ENCODE assay signal across 8 mouse cellular contexts in genomic region chr14:26639251-26639650, GRCm38 (mm10). TPM values are rescaled to one million over a fixed set of nuclear protein-coding genes. Genes with fewer than 3 reads are reported as not detected.
A peak's percentile ranks its signal among the peaks of the same experiment; 100 is the strongest.
DNase-seq lines count a peak whose midpoint lies in the region; ATAC-seq and TF ChIP-seq lines count a peak whose summit lies in the region.

No protein-coding gene starts in this region.

- H3K36me3 ChIP-seq in forebrain, embryonic 10.5 days (replicated peaks) = peaks cover 7% of the 10 kb centered on the region
- no peaks in the 10 kb centered on the region for H3K36me3 ChIP-seq in limb, embryonic 11.5 days (ENCODE audit: control insufficient read depth, insufficient read depth, low read length)

- no peak for TF ChIP-seq POLR2A in olfactory bulb, adult 2 months (IDR thresholded peaks at IDR 0.05; ENCODE audit: insufficient read depth, low read depth, low read length)

- peak overlapping the region; percentile 31; the same call in 1 of the 2 replicates for H3K9ac ChIP-seq in limb, embryonic 11.5 days (ENCODE audit: low read length)

- no peak for DNase-seq in gastrocnemius, adult 2 months
- DNase-seq in gastrocnemius, adult 8-10 months (ENCODE audit: low spot score in 2 of 2) = no peak
- DNase-seq in forebrain, embryonic 10.5 days (ENCODE audit: extremely low spot score, low spot score) = no peak
- DNase-seq in limb, embryonic 11.5 days (ENCODE audit: low spot score) = no peak
- no peak for DNase-seq in testis, postnatal 14 days (ENCODE audit: low spot score)

- TF ChIP-seq CTCF in gastrocnemius, adult 2 months (IDR thresholded peaks at IDR 0.05) = no peak
- TF ChIP-seq CTCF in olfactory bulb, adult 2 months (IDR thresholded peaks at IDR 0.05; ENCODE audit: insufficient read depth, low read depth, low read length) = no peak

- H3K27ac ChIP-seq in gastrocnemius, adult 2 months = peak overlapping the region; percentile 98
- H3K27ac ChIP-seq in forebrain, embryonic 10.5 days = peak overlapping the region; percentile 91
- H3K27ac ChIP-seq in limb, embryonic 11.5 days (replicated peaks; ENCODE audit: low read depth, low read length) = no peak overlapping the region
- no peak overlapping the region for H3K27ac ChIP-seq in olfactory bulb, adult 2 months (ENCODE audit: insufficient read depth, low read depth, low read length)

- H3K4me2 ChIP-seq in limb, embryonic 11.5 days (ENCODE audit: low read depth, severe bottlenecking) = peak overlapping the region; percentile 49

- ATAC-seq in CD4-positive, CD25-positive, alpha-beta regulatory T cell, adult 4 months = peak; percentile 4
- no peak for ATAC-seq in limb, embryonic 11.5 days (ENCODE audit: insufficient number of reproducible peaks, low FRiP score, low TSS enrichment, low read depth)
- no peak for ATAC-seq in monocyte, adult 5-6 weeks (replicated peaks; ENCODE audit: insufficient number of reproducible peaks, low FRiP score, low TSS enrichment, poor library complexity, severe bottlenecking)

- no peaks in the 10 kb centered on the region for H3K9me3 ChIP-seq in forebrain, embryonic 10.5 days
- H3K9me3 ChIP-seq in limb, embryonic 11.5 days (ENCODE audit: control insufficient read depth, low read length) = no peaks in the 10 kb centered on the region

- 15% methylated on average over 11 of the region's 11 CpGs for WGBS in forebrain, embryonic 10.5 days
- WGBS in limb, embryonic 11.5 days = 14% methylated on average over 11 of the region's 11 CpGs
- under 1% methylated on average over 11 of the region's 11 CpGs for WGBS in olfactory bulb, adult 2 months

- intact Hi-C loops in gastrocnemius, adult 2 months (cut with DNase I) = loop anchor here (2.0 to 5.0 kb wide), 2 partner anchors 57 to 150 kb away; no protein-coding TSS in a partner anchor

- peaks cover 21% of the 10 kb centered on the region for H3K4me1 ChIP-seq in forebrain, embryonic 10.5 days
- no peaks in the 10 kb centered on the region for H3K4me1 ChIP-seq in limb, embryonic 11.5 days (ENCODE audit: control insufficient read depth, insufficient read depth, low read length)
- no peaks in the 10 kb centered on the region for H3K4me1 ChIP-seq in olfactory bulb, adult 2 months (ENCODE audit: control insufficient read depth, insufficient read depth, low read length)

- H3K27me3 ChIP-seq in forebrain, embryonic 10.5 days (ENCODE audit: poor library complexity, severe bottlenecking) = no peaks in the 10 kb centered on the region
- no peaks in the 10 kb centered on the region for H3K27me3 ChIP-seq in limb, embryonic 11.5 days (ENCODE audit: control insufficient read depth, insufficient read depth, low read length)

- H3K4me3 ChIP-seq in gastrocnemius, adult 2 months = peak overlapping the region; percentile 94
- H3K4me3 ChIP-seq in forebrain, embryonic 10.5 days = peak overlapping the region; percentile 97
- H3K4me3 ChIP-seq in limb, embryonic 11.5 days (ENCODE audit: low read depth, low read length) = peak overlapping the region; percentile 98
- H3K4me3 ChIP-seq in olfactory bulb, adult 2 months (ENCODE audit: insufficient read depth, low read depth, low read length) = peak overlapping the region; percentile 46

RNA-seq across cellular contexts. Expression of gene Arf4, which starts 1.4 kb away (rescaled TPM):
- total RNA-seq in gastrocnemius, adult 2 months (2021) = 10 to 100 TPM; 27.0 to 36.3 TPM
- total RNA-seq in gastrocnemius, adult 8-10 months (2022) = 10 to 100 TPM; 21.4 to 35.6 (median 25.4) TPM
- 100 to 1,000 TPM; 253 to 272 TPM for polyA plus RNA-seq in CD4-positive, CD25-positive, alpha-beta regulatory T cell, adult 4 months (2017; shearing (Covaris generic))
- polyA plus RNA-seq in forebrain, embryonic 10.5 days (2016; fragmentation: Nextera tagmentation; extraction: Ambion mirVana) = 472 and 487 TPM in 2 replicates
- 581 and 585 TPM in 2 replicates for polyA plus RNA-seq in limb, embryonic 11.5 days (2014; fragmentation: Nextera tagmentation; extraction: Ambion mirVana)
- polyA plus RNA-seq in olfactory bulb, adult 2 months (2012; ENCODE audit: insufficient read depth, insufficient read length, low replicate concordance, missing spikeins) = not detected in 2 replicates
- 125 to 462 TPM (median 150 TPM) in 3 replicates for total RNA-seq in monocyte, adult 5-6 weeks (2017)

RNA-seq across cellular contexts. Expression of gene Pde12, which starts 30.4 kb away (rescaled TPM):
- 1 to 10 TPM; 3.2 to 4.9 TPM for total RNA-seq in gastrocnemius, adult 2 months (2021)
- 1 to 10 TPM; 3.7 to 4.7 (median 4.0) TPM for total RNA-seq in gastrocnemius, adult 8-10 months (2022)
- polyA plus RNA-seq in CD4-positive, CD25-positive, alpha-beta regulatory T cell, adult 4 months (2017; shearing (Covaris generic)) = 1 to 10 TPM; 3.6 to 4.4 TPM
- polyA plus RNA-seq in forebrain, embryonic 10.5 days (2016; fragmentation: Nextera tagmentation; extraction: Ambion mirVana) = 11.4 and 11.8 TPM in 2 replicates
- 12.7 and 13.5 TPM in 2 replicates for polyA plus RNA-seq in limb, embryonic 11.5 days (2014; fragmentation: Nextera tagmentation; extraction: Ambion mirVana)
- not detected in 2 replicates for polyA plus RNA-seq in olfactory bulb, adult 2 months (2012; ENCODE audit: insufficient read depth, insufficient read length, low replicate concordance, missing spikeins)
- total RNA-seq in monocyte, adult 5-6 weeks (2017) = 8.6 to 12.8 TPM (median 10.5 TPM) in 3 replicates

RNA-seq across cellular contexts. Expression of gene Dnah12, which starts 53.8 kb away (rescaled TPM):
- not detected for total RNA-seq in gastrocnemius, adult 2 months (2021)
- not detected for total RNA-seq in gastrocnemius, adult 8-10 months (2022)
- polyA plus RNA-seq in CD4-positive, CD25-positive, alpha-beta regulatory T cell, adult 4 months (2017; shearing (Covaris generic)) = under 1 TPM in 1 of 2 experiments, not detected in 1; 0.05 TPM
- polyA plus RNA-seq in forebrain, embryonic 10.5 days (2016; fragmentation: Nextera tagmentation; extraction: Ambion mirVana) = not detected in 2 replicates
- polyA plus RNA-seq in limb, embryonic 11.5 days (2014; fragmentation: Nextera tagmentation; extraction: Ambion mirVana) = not detected in 2 replicates
- polyA plus RNA-seq in olfactory bulb, adult 2 months (2012; ENCODE audit: insufficient read depth, insufficient read length, low replicate concordance, missing spikeins) = not detected in 2 replicates
- total RNA-seq in monocyte, adult 5-6 weeks (2017) = 16.9 to 28.6 TPM (median 19.4 TPM) in 3 replicates

Comparison
In these comparisons a context has a peak if more than half of its experiments do, and no peak if none do; other contexts are left out.
1. H3K27ac ChIP-seq: peak in gastrocnemius, adult 2 months (single experiment) and forebrain, embryonic 10.5 days (single experiment); none in limb, embryonic 11.5 days (single experiment) and olfactory bulb, adult 2 months (single experiment).
2. H3K4me3 ChIP-seq: peak in every context shown above with its lines; median percentile 98 in limb, embryonic 11.5 days; 97 in forebrain, embryonic 10.5 days; 94 in gastrocnemius, adult 2 months; 46 in olfactory bulb, adult 2 months.